Mouse (Mus musculus): ENCODE results near the gene Ece1.
"Not testable (repeated sequence)": the region's sequence is repeated elsewhere in the genome, so short reads cannot be mapped to it uniquely, and the experiment has no call there.

DNA sequence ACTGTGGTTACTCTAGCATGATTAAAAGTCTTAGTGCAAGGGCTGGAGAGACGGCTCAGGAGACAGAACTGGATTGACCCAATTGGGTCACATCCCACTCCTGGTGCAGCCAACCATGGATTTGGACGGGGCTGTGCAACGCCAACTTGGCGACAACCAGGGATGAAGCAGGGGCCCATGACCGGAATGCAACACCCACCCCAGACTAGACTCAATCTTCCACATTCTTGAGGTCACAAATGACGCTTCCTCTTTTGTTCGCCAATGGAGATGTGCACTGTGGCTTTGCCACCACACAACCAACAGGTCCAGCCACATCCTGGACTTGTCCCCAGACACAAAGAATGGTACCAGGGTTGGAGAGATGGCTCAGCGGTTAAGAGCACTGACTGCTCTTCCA is 14.4 kb upstream of the Ece1 start:
- not testable (repeated sequence) for TF ChIP-seq POLR2A (IDR thresholded peaks at IDR 0.05; ENCODE audit: insufficient read length, low read depth); USF1 (IDR thresholded peaks at IDR 0.05; ENCODE audit: low read depth); POLR2AphosphoS2 (IDR thresholded peaks at IDR 0.05; ENCODE audit: insufficient read length, low read depth); MAX (IDR thresholded peaks at IDR 0.05; ENCODE audit: low read depth)

Data from myocyte (in vitro differentiated cells).